7 mouse cellular contexts compared by ENCODE assay signal in the genomic region with DNA sequence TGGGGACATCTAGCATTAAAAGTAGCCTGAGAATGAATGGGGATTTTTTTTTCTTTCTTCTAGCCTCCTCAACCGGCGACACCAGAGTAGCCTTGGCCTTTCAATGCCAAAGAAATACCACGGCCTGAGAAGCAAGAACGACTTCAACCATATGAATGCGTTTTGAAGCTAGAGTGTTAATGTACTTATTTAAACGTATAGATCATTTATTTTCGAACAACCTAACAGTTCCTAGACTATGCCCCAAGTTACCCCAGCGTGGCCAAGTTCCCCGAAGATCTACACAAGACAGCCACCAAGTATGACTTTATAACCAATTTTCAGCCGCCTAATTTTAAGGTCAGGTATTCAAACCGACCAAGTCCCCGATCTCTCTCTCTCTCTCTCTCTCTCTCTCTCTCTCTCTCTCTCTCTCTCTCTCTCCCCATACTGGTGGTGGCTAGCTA. TPM values are rescaled to one million over a fixed set of nuclear protein-coding genes. Genes with fewer than 3 reads are reported as not detected.
DNase-seq lines count a peak whose midpoint lies in the region; ATAC-seq and TF ChIP-seq lines count a peak whose summit lies in the region.

No protein-coding gene starts in this region.

- H3K9ac ChIP-seq in neural tube, embryonic 11.5 days (ENCODE audit: low read length), result peak overlapping the region; percentile 99
- no peak overlapping the region for H3K9ac ChIP-seq in forebrain, embryonic 13.5 days
- H3K9ac ChIP-seq in liver, embryonic 11.5 days (ENCODE audit: low read depth, low read length), result no peak overlapping the region
- peak overlapping the region; percentile 67 for H3K9ac ChIP-seq in stomach, postnatal 0 days (ENCODE audit: low read length)

- H3K4me3 ChIP-seq in neural tube, embryonic 11.5 days (ENCODE audit: low read depth, low read length), result peak overlapping the region; percentile 87
- peak overlapping the region; percentile 44 for H3K4me3 ChIP-seq in forebrain, embryonic 13.5 days
- peak overlapping the region; percentile 53 for H3K4me3 ChIP-seq in liver, embryonic 11.5 days (ENCODE audit: low read depth, low read length)
- peak overlapping the region; percentile 58 for H3K4me3 ChIP-seq in stomach, postnatal 0 days (ENCODE audit: low read depth, low read length)

- no peak for ATAC-seq in neural tube, embryonic 11.5 days (ENCODE audit: insufficient read depth, low FRiP score, low TSS enrichment)
- no peak for ATAC-seq in forebrain, embryonic 13.5 days
- ATAC-seq in liver, embryonic 11.5 days (replicated peaks; ENCODE audit: low FRiP score), result no peak
- no peak for ATAC-seq in stomach, postnatal 0 days (ENCODE audit: low FRiP score, low TSS enrichment)
- ATAC-seq in frontal cortex, adult (ENCODE audit: low TSS enrichment), result no peak

- H3K27ac ChIP-seq in neural tube, embryonic 11.5 days (ENCODE audit: low read depth, low read length), result peak overlapping the region; percentile 100
- H3K27ac ChIP-seq in forebrain, embryonic 13.5 days, result no peak overlapping the region
- H3K27ac ChIP-seq in liver, embryonic 11.5 days (ENCODE audit: low read depth, low read length), result no peak overlapping the region
- H3K27ac ChIP-seq in stomach, postnatal 0 days (replicated peaks), result no peak overlapping the region

- no peaks in the 10 kb centered on the region for H3K9me3 ChIP-seq in neural tube, embryonic 11.5 days (ENCODE audit: control insufficient read depth, low read length)
- H3K9me3 ChIP-seq in forebrain, embryonic 13.5 days (replicated peaks), result no peaks in the 10 kb centered on the region
- no peaks in the 10 kb centered on the region for H3K9me3 ChIP-seq in liver, embryonic 11.5 days (ENCODE audit: control insufficient read depth, low read length)
- no peaks in the 10 kb centered on the region for H3K9me3 ChIP-seq in stomach, postnatal 0 days (ENCODE audit: control insufficient read depth, low read length)

- H3K36me3 ChIP-seq in neural tube, embryonic 11.5 days (ENCODE audit: control insufficient read depth, insufficient read depth, low read length), result no peaks in the 10 kb centered on the region
- H3K36me3 ChIP-seq in forebrain, embryonic 13.5 days (ENCODE audit: poor library complexity, severe bottlenecking), result no peaks in the 10 kb centered on the region
- H3K36me3 ChIP-seq in liver, embryonic 11.5 days (ENCODE audit: control insufficient read depth, insufficient read depth, low read length), result no peaks in the 10 kb centered on the region
- no peaks in the 10 kb centered on the region for H3K36me3 ChIP-seq in stomach, postnatal 0 days (ENCODE audit: control insufficient read depth, insufficient read depth, low read length)

- no peak for TF ChIP-seq CTCF in stomach, postnatal 0 days (IDR thresholded peaks at IDR 0.05; ENCODE audit: low read depth)

- H3K4me1 ChIP-seq in neural tube, embryonic 11.5 days (ENCODE audit: control insufficient read depth, insufficient read depth, low read length), result peaks cover 15% of the 10 kb centered on the region
- peaks cover 17% of the 10 kb centered on the region for H3K4me1 ChIP-seq in forebrain, embryonic 13.5 days
- H3K4me1 ChIP-seq in liver, embryonic 11.5 days (replicated peaks; ENCODE audit: control insufficient read depth, insufficient read depth, low read length), result no peaks in the 10 kb centered on the region
- no peaks in the 10 kb centered on the region for H3K4me1 ChIP-seq in stomach, postnatal 0 days (replicated peaks; ENCODE audit: control insufficient read depth, insufficient read depth)

- TF ChIP-seq EP300 in stomach, postnatal 0 days (optimal IDR thresholded peaks at IDR 0.05), result no peak

- H3K4me2 ChIP-seq in neural tube, embryonic 11.5 days (ENCODE audit: low read depth), result peak overlapping the region; percentile 99
- peak overlapping the region; percentile 72 for H3K4me2 ChIP-seq in forebrain, embryonic 13.5 days
- H3K4me2 ChIP-seq in liver, embryonic 11.5 days, result peak overlapping the region; percentile 84
- peak overlapping the region; percentile 88 for H3K4me2 ChIP-seq in stomach, postnatal 0 days (replicated peaks; ENCODE audit: low read depth)

- DNase-seq in neural tube, embryonic 11.5 days (ENCODE audit: low spot score), result no peak
- no peak for DNase-seq in neural tube, embryonic 10.5 days (ENCODE audit: extremely low spot score, low spot score)
- no peak for DNase-seq in liver, embryonic 11.5 days (ENCODE audit: low spot score)
- no peak for DNase-seq in stomach, postnatal 0 days (ENCODE audit: low spot score)
- no peak for DNase-seq in cerebellum, adult 8-10 months

- 3% methylated on average over 12 of the region's 12 CpGs for WGBS in neural tube, embryonic 11.5 days
- WGBS in forebrain, embryonic 13.5 days, result 7% methylated on average over 12 of the region's 12 CpGs
- WGBS in liver, embryonic 11.5 days, result 9% methylated on average over 12 of the region's 12 CpGs
- 28% methylated on average over 12 of the region's 12 CpGs for WGBS in stomach, postnatal 0 days

- peaks cover 17% of the 10 kb centered on the region; the same call in 1 of the 2 replicates for H3K27me3 ChIP-seq in neural tube, embryonic 11.5 days (ENCODE audit: control insufficient read depth, insufficient read depth, low read length)
- H3K27me3 ChIP-seq in forebrain, embryonic 13.5 days, result peaks cover 100% of the 10 kb centered on the region
- peaks cover 100% of the 10 kb centered on the region for H3K27me3 ChIP-seq in liver, embryonic 11.5 days (replicated peaks; ENCODE audit: control insufficient read depth, insufficient read depth, low read length)
- peaks cover 33% of the 10 kb centered on the region; the same call in 1 of the 2 replicates for H3K27me3 ChIP-seq in stomach, postnatal 0 days (ENCODE audit: control insufficient read depth, insufficient read depth, low read length)

RNA-seq across cellular contexts. Expression of a gene that starts 0.8 kb away (rescaled TPM):
- polyA plus RNA-seq in neural tube, embryonic 11.5 days (2014; fragmentation: Nextera tagmentation; extraction: Ambion mirVana), result 61.2 and 71.3 TPM in 2 replicates
- not detected in 2 replicates for polyA plus RNA-seq in forebrain, embryonic 13.5 days (2015; fragmentation: Nextera tagmentation; extraction: Ambion mirVana)
- polyA plus RNA-seq in liver, embryonic 11.5 days (2014; fragmentation: Nextera tagmentation; extraction: Ambion mirVana), result 2.7 and 3.1 TPM in 2 replicates
- polyA plus RNA-seq in stomach, postnatal 0 days (2015; fragmentation: Nextera tagmentation; extraction: Ambion mirVana), result 8.1 and 8.5 TPM in 2 replicates

RNA-seq across cellular contexts. Expression of a gene that starts 7.7 kb away (rescaled TPM):
- polyA plus RNA-seq in neural tube, embryonic 11.5 days (2014; fragmentation: Nextera tagmentation; extraction: Ambion mirVana), result not detected in 2 replicates
- polyA plus RNA-seq in forebrain, embryonic 13.5 days (2015; fragmentation: Nextera tagmentation; extraction: Ambion mirVana), result not detected in 2 replicates
- not detected in 2 replicates for polyA plus RNA-seq in liver, embryonic 11.5 days (2014; fragmentation: Nextera tagmentation; extraction: Ambion mirVana)
- 0.21 TPM in 1 of 2 replicates, not detected in the other for polyA plus RNA-seq in stomach, postnatal 0 days (2015; fragmentation: Nextera tagmentation; extraction: Ambion mirVana)

RNA-seq across cellular contexts. Expression of a gene that starts 7.8 kb away (rescaled TPM):
- polyA plus RNA-seq in neural tube, embryonic 11.5 days (2014; fragmentation: Nextera tagmentation; extraction: Ambion mirVana), result 20.2 TPM in 2 replicates
- polyA plus RNA-seq in forebrain, embryonic 13.5 days (2015; fragmentation: Nextera tagmentation; extraction: Ambion mirVana), result not detected in 2 replicates
- polyA plus RNA-seq in liver, embryonic 11.5 days (2014; fragmentation: Nextera tagmentation; extraction: Ambion mirVana), result 2.8 and 2.9 TPM in 2 replicates
- polyA plus RNA-seq in stomach, postnatal 0 days (2015; fragmentation: Nextera tagmentation; extraction: Ambion mirVana), result 2.8 and 2.9 TPM in 2 replicates

RNA-seq across cellular contexts. Expression of a gene that starts 10.0 kb away (rescaled TPM):
- polyA plus RNA-seq in neural tube, embryonic 11.5 days (2014; fragmentation: Nextera tagmentation; extraction: Ambion mirVana), result 98.8 and 105 TPM in 2 replicates
- not detected in 2 replicates for polyA plus RNA-seq in forebrain, embryonic 13.5 days (2015; fragmentation: Nextera tagmentation; extraction: Ambion mirVana)
- polyA plus RNA-seq in liver, embryonic 11.5 days (2014; fragmentation: Nextera tagmentation; extraction: Ambion mirVana), result 1.8 and 2.2 TPM in 2 replicates
- 0.13 and 0.61 TPM in 2 replicates for polyA plus RNA-seq in stomach, postnatal 0 days (2015; fragmentation: Nextera tagmentation; extraction: Ambion mirVana)

RNA-seq across cellular contexts. Expression of a gene that starts 12.4 kb away (rescaled TPM):
- polyA plus RNA-seq in neural tube, embryonic 11.5 days (2014; fragmentation: Nextera tagmentation; extraction: Ambion mirVana), result 16.0 and 18.8 TPM in 2 replicates
- polyA plus RNA-seq in forebrain, embryonic 13.5 days (2015; fragmentation: Nextera tagmentation; extraction: Ambion mirVana), result not detected in 2 replicates
- polyA plus RNA-seq in liver, embryonic 11.5 days (2014; fragmentation: Nextera tagmentation; extraction: Ambion mirVana), result 0.45 and 0.71 TPM in 2 replicates
- 0.33 and 0.80 TPM in 2 replicates for polyA plus RNA-seq in stomach, postnatal 0 days (2015; fragmentation: Nextera tagmentation; extraction: Ambion mirVana)

Comparison
In these comparisons a context has a peak if more than half of its experiments do, and no peak if none do; other contexts are left out.
1. H3K9ac ChIP-seq: peak in neural tube, embryonic 11.5 days (single experiment) and stomach, postnatal 0 days (single experiment); none in forebrain, embryonic 13.5 days (single experiment) and liver, embryonic 11.5 days (single experiment).
2. Peak in every context shown above with its lines, with median percentiles within 50 percentile points of each other: H3K4me2 ChIP-seq and H3K4me3 ChIP-seq.